Mouse (Mus musculus) lung, adult 2 months (tissue): ENCODE results near the gene Vti1a.

Source experiments
- CTCF ChIP-seq: fragments of 200-500 bp; IDR thresholded peaks from 2 replicates; pipeline ENCODE4 v1.5.1; 2011; ENCODE audit warnings: mild to moderate bottlenecking, low read length, control low read depth; ENCODE audit not compliant: insufficient read depth
- POLR2A ChIP-seq: fragments of 200-500 bp; IDR thresholded peaks from 2 replicates; pipeline ENCODE4 v1.6.1; 2011; ENCODE audit warnings: low read depth, mild to moderate bottlenecking, control low read depth, low read length, borderline replicate concordance; ENCODE audit errors: extremely low read depth

- TF ChIP-seq CTCF (no peak), POLR2A (no peak)
Measured at GRCm38 (mm10) chr19:55380764-55381163, 64.7 kb downstream of the Vti1a start.
